Mouse (Mus musculus) E14TG2a.4 (cell line): ENCODE data around the gene Cyp4f40.

Source experiments
- CTCF ChIP-seq: conservative IDR thresholded peaks from 2 replicates; pipeline ENCODE4 v1.5.1; 2014; ENCODE audit warnings: low read length
- NANOG ChIP-seq: IDR thresholded peaks from 2 replicates; pipeline ENCODE4 v1.6.1; 2014; ENCODE audit warnings: borderline replicate concordance, low read length, mixed read lengths
- POU5F1 ChIP-seq: IDR thresholded peaks from 2 replicates; pipeline ENCODE4 v1.6.1; 2014; ENCODE audit warnings: low read length, borderline replicate concordance

- no peak for TF ChIP-seq CTCF
- no peak for TF ChIP-seq POU5F1
- no peak for TF ChIP-seq NANOG
Measured at GRCm38 (mm10) chr17:32646631-32647030, 12.1 kb upstream of the Cyp4f40 start.
